Mouse (Mus musculus): ENCODE measurements around the gene Lrrc8a. TPM values are rescaled to one million over a fixed set of nuclear protein-coding genes. Genes with fewer than 3 reads are reported as not detected.

Lrrc8a gene
- polyA plus RNA-seq, 1 experiment: 11.9 TPM

DNA sequence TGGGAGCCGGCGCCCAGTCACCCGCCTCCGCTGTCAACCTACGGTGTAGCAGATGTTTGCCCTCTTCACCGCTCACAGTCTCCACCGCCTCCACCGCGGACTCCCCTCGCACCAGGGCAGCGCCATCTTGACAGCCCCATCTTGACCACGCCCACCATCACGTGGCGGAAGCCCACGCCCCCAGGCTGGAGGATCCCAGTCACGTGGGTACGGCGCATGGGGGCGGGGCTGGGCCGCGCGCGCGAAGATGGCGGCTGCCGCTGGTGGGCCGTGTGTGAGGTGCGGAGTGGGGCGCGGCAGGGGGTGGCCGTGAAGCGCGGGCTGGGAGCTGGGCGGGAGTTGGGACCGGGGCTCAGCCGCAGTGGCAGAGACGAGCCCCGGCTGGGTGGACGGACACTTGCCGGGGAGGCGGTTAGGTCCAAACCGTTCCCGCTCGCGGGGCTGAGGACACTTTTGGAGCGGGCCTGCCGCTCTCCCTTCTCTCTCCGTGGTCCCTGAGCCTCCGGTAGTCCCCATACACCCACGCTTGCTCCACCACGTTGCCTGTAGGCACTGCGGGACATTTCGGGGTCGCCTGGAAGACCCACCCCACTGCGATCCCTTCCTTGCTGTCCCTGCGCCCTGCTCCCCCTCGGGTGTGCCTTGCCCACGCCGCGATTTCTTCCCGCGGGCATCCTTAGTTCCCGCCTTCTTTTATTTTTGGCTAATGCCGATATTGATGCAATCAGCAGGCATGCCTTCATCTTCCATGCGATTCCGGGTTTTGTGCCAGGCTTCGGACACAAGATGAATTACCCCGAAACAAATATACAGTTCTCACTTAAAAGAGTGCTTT is 48.9 kb downstream of the Lrrc8a start, which contains the start of the genes Dolk and Nup188:
TSS of gene Dolk (minus strand) at position 143 of the 835 bp plus-strand sequence.
TSS of gene Nup188 (plus strand) at position 206 of the 835 bp plus-strand sequence.
- peaks cover 27% of the 10 kb centered on the region for H3K4me1 ChIP-seq (ENCODE audit: control insufficient read depth, insufficient read depth, insufficient read length, low read length)
- H3K4me3 ChIP-seq (ENCODE audit: insufficient read depth, low read depth, low read length): peak within 1 kb of the TSS; percentile 79
- peak within 1 kb of the TSS; percentile 66 for H3K27ac ChIP-seq (replicated peaks; ENCODE audit: low read depth, low read length)

DNA sequence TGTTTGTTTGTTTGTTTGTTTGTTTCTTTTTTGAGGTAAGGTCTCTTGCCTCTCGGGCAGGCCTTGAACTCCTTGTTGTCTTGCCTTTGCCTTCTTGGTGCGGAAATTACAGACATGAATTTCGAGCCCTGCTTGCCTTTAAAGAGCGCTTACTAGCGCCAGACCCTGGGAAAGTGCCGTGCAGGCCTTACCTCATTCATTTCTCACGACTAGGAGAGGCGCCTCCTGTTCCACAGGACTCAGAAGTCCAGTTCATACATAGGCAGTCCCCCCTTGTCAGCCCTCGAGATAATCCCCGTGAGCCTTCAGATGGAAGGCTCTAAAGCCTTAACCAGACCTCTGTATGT is 49.5 kb downstream of the Lrrc8a start:
- peaks cover 27% of the 10 kb centered on the region for H3K4me1 ChIP-seq (ENCODE audit: control insufficient read depth, insufficient read depth, insufficient read length, low read length)
- H3K4me3 ChIP-seq (ENCODE audit: insufficient read depth, low read depth, low read length): peak overlapping the region; percentile 79
- H3K27ac ChIP-seq (replicated peaks; ENCODE audit: low read depth, low read length): peak overlapping the region; percentile 13; the same call in 1 of the 2 replicates

DNA sequence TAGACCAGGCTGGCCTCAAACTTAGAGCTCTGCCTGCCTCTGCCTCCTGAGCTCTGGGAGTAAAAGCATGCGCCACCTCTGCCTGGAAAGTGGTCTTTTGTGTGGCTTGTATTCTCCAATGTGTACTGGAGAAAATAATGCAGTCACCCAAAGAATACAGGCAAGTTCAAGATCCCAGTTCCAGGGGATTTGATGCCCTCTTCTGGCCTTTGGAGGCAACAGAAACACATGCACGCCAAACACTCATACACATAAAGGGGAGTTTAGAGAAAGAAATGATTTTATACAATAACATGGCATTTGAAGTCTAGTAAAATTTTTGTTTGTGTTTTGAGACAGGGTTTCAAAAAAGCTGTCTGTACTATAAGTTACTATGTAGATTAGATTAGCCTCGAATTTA is 62.0 kb downstream of the Lrrc8a start:
- no peak overlapping the region for H3K27ac ChIP-seq (replicated peaks; ENCODE audit: low read depth, low read length)
- H3K4me3 ChIP-seq (ENCODE audit: insufficient read depth, low read depth, low read length): no peak overlapping the region
- H3K4me1 ChIP-seq (ENCODE audit: control insufficient read depth, insufficient read depth, insufficient read length, low read length): no peaks in the 10 kb centered on the region

DNA sequence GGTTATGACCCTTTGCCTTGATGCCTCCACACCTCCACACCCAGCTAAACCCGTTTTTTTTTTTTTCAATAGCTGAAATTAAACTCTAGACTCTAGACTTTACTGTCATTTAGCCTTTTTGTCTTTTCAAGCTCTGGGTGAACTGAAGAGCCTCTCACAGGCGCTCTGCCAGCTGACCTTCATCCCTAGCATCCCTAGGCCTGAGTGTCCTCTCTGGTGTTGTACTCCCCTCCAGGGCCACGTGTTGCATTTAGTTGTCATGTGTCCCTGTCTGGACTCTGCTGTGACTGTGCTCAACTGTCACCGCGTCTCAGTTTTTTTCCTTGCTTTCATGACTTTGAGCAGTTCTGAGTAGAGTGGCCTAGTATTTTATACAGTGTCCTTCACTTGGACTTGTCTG is 62.5 kb downstream of the Lrrc8a start:
- no peak overlapping the region for H3K27ac ChIP-seq (replicated peaks; ENCODE audit: low read depth, low read length)
- no peak overlapping the region for H3K4me3 ChIP-seq (ENCODE audit: insufficient read depth, low read depth, low read length)
- H3K4me1 ChIP-seq (ENCODE audit: control insufficient read depth, insufficient read depth, insufficient read length, low read length): no peaks in the 10 kb centered on the region

DNA sequence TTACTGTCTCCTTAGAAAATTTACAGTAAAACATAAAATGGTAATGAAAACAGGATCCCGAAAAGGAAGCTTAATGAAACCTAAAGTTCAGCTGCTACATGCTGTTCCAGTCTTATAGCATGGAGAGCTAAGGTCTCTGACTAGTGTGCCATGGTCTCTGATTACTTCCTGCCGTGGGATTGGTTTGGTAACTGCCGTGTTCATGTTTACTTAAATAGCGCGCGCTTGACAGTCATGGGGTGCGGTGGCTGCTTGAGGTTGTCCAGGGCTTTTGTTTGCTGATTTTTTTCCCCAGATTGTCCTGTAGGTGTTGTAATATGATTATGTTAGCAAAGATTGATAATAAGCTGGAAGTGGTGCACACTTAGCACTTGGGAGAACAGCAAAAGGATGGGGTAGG is 68.6 kb downstream of the Lrrc8a start:
- Histone ChIP-seq H3K4me1 (ENCODE audit: control insufficient read depth, insufficient read depth, insufficient read length, low read length) (no peaks in the 10 kb centered on the region), H3K4me3 (ENCODE audit: insufficient read depth, low read depth, low read length) (no peak overlapping the region), H3K27ac (replicated peaks; ENCODE audit: low read depth, low read length) (no peak overlapping the region)

DNA sequence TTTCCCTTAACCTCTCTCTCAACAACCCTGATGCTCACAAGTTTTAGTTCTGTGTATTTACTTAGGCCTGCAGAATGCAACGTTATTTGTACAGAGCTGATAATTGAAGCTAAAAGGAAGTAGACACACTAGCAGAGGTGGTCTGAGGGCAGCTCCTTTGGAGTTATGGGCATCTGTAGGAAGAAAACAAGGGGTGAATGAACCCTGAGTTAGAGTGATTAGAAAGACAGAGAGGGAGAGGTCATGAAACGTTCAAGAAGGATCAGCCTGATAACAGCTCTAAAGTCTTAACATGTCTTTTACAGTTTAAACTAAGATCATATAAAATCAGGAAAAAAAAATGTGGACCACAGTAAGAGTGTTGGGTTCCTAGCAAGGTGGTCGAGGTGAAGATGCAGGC is 71.8 kb downstream of the Lrrc8a start:
- no peak overlapping the region for H3K4me3 ChIP-seq (ENCODE audit: insufficient read depth, low read depth, low read length)
- no peak overlapping the region for H3K27ac ChIP-seq (replicated peaks; ENCODE audit: low read depth, low read length)
- no peaks in the 10 kb centered on the region for H3K4me1 ChIP-seq (ENCODE audit: control insufficient read depth, insufficient read depth, insufficient read length, low read length)

DNA sequence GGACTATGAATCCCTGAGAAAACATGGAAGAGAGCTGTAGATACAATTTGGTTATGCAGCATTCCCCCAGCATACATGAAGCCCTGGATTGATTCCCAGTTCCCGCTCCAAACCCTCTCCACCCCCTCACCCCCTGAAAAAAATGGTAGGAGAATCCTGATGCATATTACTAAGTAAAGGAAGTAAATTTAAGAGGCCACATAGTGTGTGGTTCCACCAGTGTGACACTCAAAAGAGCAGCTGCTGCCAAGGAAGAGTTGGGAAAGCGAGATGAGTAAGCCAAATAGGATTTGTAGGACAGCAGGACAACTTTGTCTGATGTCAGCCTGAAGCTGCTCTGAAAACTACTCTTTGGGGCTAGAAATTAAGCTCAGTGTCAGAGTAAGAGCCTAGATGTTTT is 74.0 kb downstream of the Lrrc8a start:
- Histone ChIP-seq H3K4me3 (ENCODE audit: insufficient read depth, low read depth, low read length) (no peak overlapping the region), H3K4me1 (ENCODE audit: control insufficient read depth, insufficient read depth, insufficient read length, low read length) (no peaks in the 10 kb centered on the region), H3K27ac (replicated peaks; ENCODE audit: low read depth, low read length) (no peak overlapping the region)

Other genes starting within 250 kb of the Lrrc8a start
- gene Wdr34, start 188.8 kb upstream of the Lrrc8a start, polyA plus RNA-seq (2012; ENCODE audit: insufficient read depth, insufficient read length, missing spikeins): 6.2 and 6.6 TPM in 2 replicates
- gene Set, start 180.3 kb upstream of the Lrrc8a start, polyA plus RNA-seq (2012; ENCODE audit: insufficient read depth, insufficient read length, missing spikeins): 131 and 139 TPM in 2 replicates
- gene Pkn3, start 160.0 kb upstream of the Lrrc8a start, polyA plus RNA-seq (2012; ENCODE audit: insufficient read depth, insufficient read length, missing spikeins): 1.3 and 4.2 TPM in 2 replicates
- gene Zdhhc12, start 144.1 kb upstream of the Lrrc8a start, polyA plus RNA-seq (2012; ENCODE audit: insufficient read depth, insufficient read length, missing spikeins): 3.8 and 5.7 TPM in 2 replicates
- 19.2 and 23.8 TPM in 2 replicates for gene Zer1, start 113.1 kb upstream of the Lrrc8a start, polyA plus RNA-seq (2012; ENCODE audit: insufficient read depth, insufficient read length, missing spikeins)
- 28.8 and 38.6 TPM in 2 replicates for gene Tbc1d13, start 104.0 kb upstream of the Lrrc8a start, polyA plus RNA-seq (2012; ENCODE audit: insufficient read depth, insufficient read length, missing spikeins)
- 64.4 and 85.8 TPM in 2 replicates for gene Endog, start 66.2 kb upstream of the Lrrc8a start, polyA plus RNA-seq (2012; ENCODE audit: insufficient read depth, insufficient read length, missing spikeins)
- 11.0 and 12.7 TPM in 2 replicates for gene Spout1, start 59.3 kb upstream of the Lrrc8a start, polyA plus RNA-seq (2012; ENCODE audit: insufficient read depth, insufficient read length, missing spikeins)
- 17.4 and 19.1 TPM in 2 replicates for gene Kyat1, start 31.9 kb upstream of the Lrrc8a start, polyA plus RNA-seq (2012; ENCODE audit: insufficient read depth, insufficient read length, missing spikeins)
- not detected in 2 replicates for gene Gm28035, start 2.9 kb downstream of the Lrrc8a start, polyA plus RNA-seq (2012; ENCODE audit: insufficient read depth, insufficient read length, missing spikeins)
- 16.2 and 19.3 TPM in 2 replicates for gene Phyhd1, start 28.5 kb downstream of the Lrrc8a start, polyA plus RNA-seq (2012; ENCODE audit: insufficient read depth, insufficient read length, missing spikeins)
- gene Gm28038, start 43.3 kb downstream of the Lrrc8a start, polyA plus RNA-seq (2012; ENCODE audit: insufficient read depth, insufficient read length, missing spikeins): not detected in 2 replicates
- 37.8 and 40.5 TPM in 2 replicates for gene Dolk, start 48.6 kb downstream of the Lrrc8a start, polyA plus RNA-seq (2012; ENCODE audit: insufficient read depth, insufficient read length, missing spikeins)
- gene Nup188, start 48.7 kb downstream of the Lrrc8a start, polyA plus RNA-seq (2012; ENCODE audit: insufficient read depth, insufficient read length, missing spikeins): 10.9 and 19.5 TPM in 2 replicates
- gene Sh3glb2, start 121.6 kb downstream of the Lrrc8a start, polyA plus RNA-seq (2012; ENCODE audit: insufficient read depth, insufficient read length, missing spikeins): 66.4 and 76.9 TPM in 2 replicates
- 77.1 and 78.5 TPM in 2 replicates for gene Miga2, start 126.5 kb downstream of the Lrrc8a start, polyA plus RNA-seq (2012; ENCODE audit: insufficient read depth, insufficient read length, missing spikeins)
- gene Dolpp1, start 154.5 kb downstream of the Lrrc8a start, polyA plus RNA-seq (2012; ENCODE audit: insufficient read depth, insufficient read length, missing spikeins): 10.4 and 13.8 TPM in 2 replicates
- 378 and 560 TPM in 2 replicates for gene Crat, start 178.1 kb downstream of the Lrrc8a start, polyA plus RNA-seq (2012; ENCODE audit: insufficient read depth, insufficient read length, missing spikeins)
- gene Ptpa, start 178.3 kb downstream of the Lrrc8a start, polyA plus RNA-seq (2012; ENCODE audit: insufficient read depth, insufficient read length, missing spikeins): 83.8 and 94.3 TPM in 2 replicates
- 2.5 and 3.5 TPM in 2 replicates for gene Ier5l, start 236.5 kb downstream of the Lrrc8a start, polyA plus RNA-seq (2012; ENCODE audit: insufficient read depth, insufficient read length, missing spikeins)

All from brown adipose tissue, adult 24 weeks (tissue).